Mouse (Mus musculus) embryonic fibroblast, embryonic 13.5 days (primary cell): ENCODE data around the gene Slc16a3. TPM values are rescaled to one million over a fixed set of nuclear protein-coding genes. Genes with fewer than 3 reads are reported as not detected.
A peak's percentile ranks its signal among the peaks of the same experiment; 100 is the strongest.

Experiments used
- H3K27ac ChIP-seq: 2 replicates; pipeline ENCODE4 v1.5.1; 2012; ENCODE audit warnings: low read length, control low read depth, inconsistent platforms; ENCODE audit not compliant: insufficient read depth
- H3K4me1 ChIP-seq: 2 replicates; pipeline ENCODE4 v1.6.1; 2011; ENCODE audit warnings: low read length; ENCODE audit not compliant: control insufficient read depth, insufficient read depth
- H3K4me3 ChIP-seq: 2 replicates; pipeline ENCODE4 v1.5.1; 2011; ENCODE audit warnings: mild to moderate bottlenecking, control low read depth, low read length; ENCODE audit not compliant: insufficient read depth
- CTCF ChIP-seq: IDR thresholded peaks from 2 replicates; pipeline ENCODE4 v1.5.1; 2011; ENCODE audit warnings: mild to moderate bottlenecking, control low read depth, low read length, moderate library complexity, borderline replicate concordance; ENCODE audit not compliant: insufficient read depth
- POLR2A ChIP-seq: IDR thresholded peaks from 2 replicates; pipeline ENCODE4 v1.6.1; 2011; ENCODE audit warnings: low read depth, mild to moderate bottlenecking, control low read depth, low read length, moderate library complexity
- polyA plus RNA-seq: library from polyadenylated mRNA; stranded (reverse); fragments of >200 nt; gene quantifications from 2 replicates; pipeline ENCODE4 v1.2.4, GENCODE M21; 2011; ENCODE audit warnings: low read depth; ENCODE audit not compliant: missing spikeins, insufficient read length

The Slc16a3 gene
- 43.8 and 63.2 TPM in 2 replicates for polyA plus RNA-seq

GRCm38 (mm10) chr11:120948328-120948727 lies at the start of gene Slc16a3:
Gene Slc16a3, plus strand, starts transcription at chr11:120948480.
- Histone ChIP-seq H3K27ac (no peak within 1 kb of the TSS), H3K4me1 (no peaks in the 10 kb centered on the region), H3K4me3 (peak within 1 kb of the TSS; percentile 42)
- no peak for TF ChIP-seq POLR2A
- TF ChIP-seq CTCF: no peak

GRCm38 (mm10) chr11:120900276-120901244 lies 47.7 kb upstream of the Slc16a3 start:
- TF ChIP-seq CTCF (no peak), POLR2A (no peak)
- no peak overlapping the region for H3K27ac ChIP-seq

GRCm38 (mm10) chr11:120901729-120902486 lies 46.4 kb upstream of the Slc16a3 start:
- Histone ChIP-seq H3K4me1 (no peaks in the 10 kb centered on the region), H3K27ac (no peak overlapping the region), H3K4me3 (no peak overlapping the region)
- TF ChIP-seq POLR2A: no peak
- TF ChIP-seq CTCF: no peak

More at GRCm38 (mm10) chr11:120900276-120901244, 47.7 kb upstream of the Slc16a3 start:
- no peaks in the 10 kb centered on the region for H3K4me1 ChIP-seq
- H3K4me3 ChIP-seq: no peak overlapping the region

GRCm38 (mm10) chr11:120902487-120903142 lies 45.7 kb upstream of the Slc16a3 start:
- Histone ChIP-seq H3K27ac (no peak overlapping the region), H3K4me1 (no peaks in the 10 kb centered on the region), H3K4me3 (no peak overlapping the region)
- TF ChIP-seq CTCF: no peak
- TF ChIP-seq POLR2A: no peak

GRCm38 (mm10) chr11:120903159-120903850 lies 45.0 kb upstream of the Slc16a3 start:
- no peak for TF ChIP-seq POLR2A
- no peak for TF ChIP-seq CTCF
- H3K4me3 ChIP-seq: no peak overlapping the region
- H3K27ac ChIP-seq: no peak overlapping the region
- H3K4me1 ChIP-seq: no peaks in the 10 kb centered on the region

- H3K4me3 ChIP-seq: no peak overlapping the region
- H3K27ac ChIP-seq: no peak overlapping the region
- H3K4me1 ChIP-seq: no peaks in the 10 kb centered on the region
- TF ChIP-seq CTCF: no peak
Measured at GRCm38 (mm10) chr11:120904561-120904960, 43.7 kb upstream of the Slc16a3 start.

- no peak overlapping the region for H3K4me3 ChIP-seq
- H3K4me1 ChIP-seq: no peaks in the 10 kb centered on the region
- peak; percentile 99 for TF ChIP-seq CTCF
- no peak for TF ChIP-seq POLR2A
- no peak overlapping the region for H3K27ac ChIP-seq
Measured at GRCm38 (mm10) chr11:120905430-120905873, 42.8 kb upstream of the Slc16a3 start.

GRCm38 (mm10) chr11:120913796-120914195 lies 34.5 kb upstream of the Slc16a3 start:
- TF ChIP-seq POLR2A: no peak
- TF ChIP-seq CTCF: no peak
- Histone ChIP-seq H3K4me1 (no peaks in the 10 kb centered on the region), H3K4me3 (no peak overlapping the region), H3K27ac (no peak overlapping the region)

GRCm38 (mm10) chr11:120916477-120916876 lies 31.8 kb upstream of the Slc16a3 start:
- no peak for TF ChIP-seq CTCF
- no peak for TF ChIP-seq POLR2A
- no peaks in the 10 kb centered on the region for H3K4me1 ChIP-seq
- H3K27ac ChIP-seq: no peak overlapping the region
- H3K4me3 ChIP-seq: no peak overlapping the region
